Mouse (Mus musculus): ENCODE data around the gene Uchl4.
A peak's percentile ranks its signal among the peaks of the same experiment; 100 is the strongest.
"Not testable (repeated sequence)": the region's sequence is repeated elsewhere in the genome, so short reads cannot be mapped to it uniquely, and the experiment has no call there.

Uchl4 gene

GRCm38 (mm10) chr9:64231171-64231570, 3.8 kb upstream of the Uchl4 start:
- no peak for DNase-seq (ENCODE audit: extremely low read depth, low read depth)

GRCm38 (mm10) chr9:64231674-64232073, 3.3 kb upstream of the Uchl4 start:
- no peak for DNase-seq (ENCODE audit: extremely low read depth, low read depth)

- no peak for DNase-seq (ENCODE audit: extremely low read depth, low read depth)
These were observed 2.6 kb upstream of the Uchl4 start for GRCm38 (mm10) chr9:64232257-64232957.

GRCm38 (mm10) chr9:64233656-64234055, 1.3 kb upstream of the Uchl4 start:
- no peak for DNase-seq (ENCODE audit: extremely low read depth, low read depth)

GRCm38 (mm10) chr9:64236056-64236455, 1.1 kb downstream of the Uchl4 start:
- DNase-seq (ENCODE audit: extremely low read depth, low read depth): no peak

- no peak for DNase-seq (ENCODE audit: extremely low read depth, low read depth)
These were observed 5.1 kb downstream of the Uchl4 start for GRCm38 (mm10) chr9:64240116-64240515.

- DNase-seq (ENCODE audit: extremely low read depth, low read depth): no peak
These were observed 5.7 kb downstream of the Uchl4 start for GRCm38 (mm10) chr9:64240681-64241080.

GRCm38 (mm10) chr9:64242381-64242831, 7.4 kb downstream of the Uchl4 start:
- DNase-seq (ENCODE audit: extremely low read depth, low read depth): no peak

GRCm38 (mm10) chr9:64249371-64249770, 14.4 kb downstream of the Uchl4 start:
- no peak for DNase-seq (ENCODE audit: extremely low read depth, low read depth)

- no peak for DNase-seq (ENCODE audit: extremely low read depth, low read depth)
These were observed 15.2 kb downstream of the Uchl4 start for GRCm38 (mm10) chr9:64250111-64250730.

- DNase-seq (ENCODE audit: extremely low read depth, low read depth): no peak
These were observed 17.6 kb downstream of the Uchl4 start for GRCm38 (mm10) chr9:64252591-64253020.

- peak; percentile 78 for DNase-seq (ENCODE audit: extremely low read depth, low read depth)
These were observed 18.3 kb downstream of the Uchl4 start, which contains the start of gene Map2k1 for GRCm38 (mm10) chr9:64253021-64253904. Gene Map2k1, minus strand, starts transcription at chr9:64253631.

- no peak for DNase-seq (ENCODE audit: extremely low read depth, low read depth)
These were observed 20.4 kb downstream of the Uchl4 start for GRCm38 (mm10) chr9:64255422-64255821.

GRCm38 (mm10) chr9:64256204-64256603, 21.2 kb downstream of the Uchl4 start:
- DNase-seq (ENCODE audit: extremely low read depth, low read depth): no peak

- no peak for DNase-seq (ENCODE audit: extremely low read depth, low read depth)
These were observed 24.9 kb downstream of the Uchl4 start for GRCm38 (mm10) chr9:64259906-64260305.

- no peak for DNase-seq (ENCODE audit: extremely low read depth, low read depth)
These were observed 26.0 kb downstream of the Uchl4 start for GRCm38 (mm10) chr9:64261023-64261422.

- no peak for DNase-seq (ENCODE audit: extremely low read depth, low read depth)
These were observed 29.8 kb downstream of the Uchl4 start for GRCm38 (mm10) chr9:64264813-64265212.

GRCm38 (mm10) chr9:64267231-64267630, 32.2 kb downstream of the Uchl4 start:
- DNase-seq (ENCODE audit: extremely low read depth, low read depth): no peak

GRCm38 (mm10) chr9:64268196-64268595, 33.2 kb downstream of the Uchl4 start:
- DNase-seq (ENCODE audit: extremely low read depth, low read depth): no peak

GRCm38 (mm10) chr9:64268836-64269235, 33.8 kb downstream of the Uchl4 start:
- DNase-seq (ENCODE audit: extremely low read depth, low read depth): not testable (repeated sequence)

- DNase-seq (ENCODE audit: extremely low read depth, low read depth): no peak
These were observed 36.2 kb downstream of the Uchl4 start for GRCm38 (mm10) chr9:64271249-64271648.

GRCm38 (mm10) chr9:64272611-64273010, 37.6 kb downstream of the Uchl4 start:
- no peak for DNase-seq (ENCODE audit: extremely low read depth, low read depth)
